In the genomic region with DNA sequence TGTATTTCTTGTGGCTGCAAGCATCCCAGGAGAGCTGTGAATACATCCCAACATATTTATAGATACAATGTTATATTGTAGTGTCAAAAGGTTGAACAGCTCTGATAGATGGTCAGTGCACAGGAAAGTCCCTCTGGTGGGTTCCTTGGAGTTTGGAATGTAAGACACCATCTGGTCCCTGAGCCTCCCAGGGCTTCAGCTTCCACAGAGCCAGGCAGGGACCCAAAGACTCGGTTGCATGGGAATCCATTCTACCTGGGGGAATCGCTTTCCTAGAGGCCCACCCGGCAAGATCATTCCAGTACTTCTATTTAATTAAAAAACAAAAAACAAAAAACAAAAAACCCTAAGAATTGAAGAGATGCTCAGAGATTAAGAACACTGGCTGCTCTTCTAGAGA, we compare ENCODE assay signal across 17 mouse cellular contexts.
"Had no signal": no experiment of that assay in that cellular context is flagged by ENCODE, and none has a peak within 500 bp of the region (broad histone marks: within the 10 kb centered on the region; RNA-seq: fewer than 3 reads in every experiment).

No protein-coding gene starts in this region.

- H3K27ac ChIP-seq: liver, embryonic 15.5 days; macrophage; midbrain, embryonic 13.5 days; midbrain, embryonic 15.5 days; neural tube, embryonic 12.5 days; stomach, embryonic 15.5 days; stomach, postnatal 0 days had no signal

- H3K4me3 ChIP-seq: liver, embryonic 15.5 days; megakaryocyte, embryonic 14.5 days; midbrain, embryonic 13.5 days; midbrain, embryonic 15.5 days; neural tube, embryonic 12.5 days; stomach, embryonic 15.5 days had no signal

- ATAC-seq: liver, postnatal 0 days; midbrain, embryonic 13.5 days; midbrain, embryonic 15.5 days had no signal

- H3K36me3 ChIP-seq: liver, embryonic 15.5 days; midbrain, embryonic 13.5 days; midbrain, embryonic 15.5 days; neural tube, embryonic 12.5 days; stomach, embryonic 15.5 days had no signal

- DNase-seq: liver, postnatal 0 days; lung, adult 2 months; lung, postnatal 14 days; lung, postnatal 36 days; right cerebral cortex, postnatal 14 days; thymus, adult 2 months; thymus, postnatal 25 days; thymus, postnatal 4 days had no signal

- H3K27me3 ChIP-seq: liver, embryonic 15.5 days; midbrain, embryonic 13.5 days; midbrain, embryonic 15.5 days; neural tube, embryonic 12.5 days; stomach, embryonic 15.5 days had no signal

- H3K4me2 ChIP-seq: liver, embryonic 15.5 days; midbrain, embryonic 11.5 days; midbrain, embryonic 13.5 days; midbrain, embryonic 15.5 days; neural tube, embryonic 12.5 days; stomach, embryonic 15.5 days had no signal

- H3K9ac ChIP-seq: liver, embryonic 15.5 days; liver, postnatal 0 days; midbrain, embryonic 13.5 days; midbrain, embryonic 15.5 days; neural tube, embryonic 12.5 days; stomach, embryonic 15.5 days had no signal

- H3K9me3 ChIP-seq: liver, embryonic 15.5 days; megakaryocyte, embryonic 14.5 days; midbrain, embryonic 13.5 days; midbrain, embryonic 15.5 days; neural tube, embryonic 12.5 days; stomach, embryonic 15.5 days had no signal
